Mouse (Mus musculus): Measurements from ENCODE around the gene Hoxb8.

DNA sequence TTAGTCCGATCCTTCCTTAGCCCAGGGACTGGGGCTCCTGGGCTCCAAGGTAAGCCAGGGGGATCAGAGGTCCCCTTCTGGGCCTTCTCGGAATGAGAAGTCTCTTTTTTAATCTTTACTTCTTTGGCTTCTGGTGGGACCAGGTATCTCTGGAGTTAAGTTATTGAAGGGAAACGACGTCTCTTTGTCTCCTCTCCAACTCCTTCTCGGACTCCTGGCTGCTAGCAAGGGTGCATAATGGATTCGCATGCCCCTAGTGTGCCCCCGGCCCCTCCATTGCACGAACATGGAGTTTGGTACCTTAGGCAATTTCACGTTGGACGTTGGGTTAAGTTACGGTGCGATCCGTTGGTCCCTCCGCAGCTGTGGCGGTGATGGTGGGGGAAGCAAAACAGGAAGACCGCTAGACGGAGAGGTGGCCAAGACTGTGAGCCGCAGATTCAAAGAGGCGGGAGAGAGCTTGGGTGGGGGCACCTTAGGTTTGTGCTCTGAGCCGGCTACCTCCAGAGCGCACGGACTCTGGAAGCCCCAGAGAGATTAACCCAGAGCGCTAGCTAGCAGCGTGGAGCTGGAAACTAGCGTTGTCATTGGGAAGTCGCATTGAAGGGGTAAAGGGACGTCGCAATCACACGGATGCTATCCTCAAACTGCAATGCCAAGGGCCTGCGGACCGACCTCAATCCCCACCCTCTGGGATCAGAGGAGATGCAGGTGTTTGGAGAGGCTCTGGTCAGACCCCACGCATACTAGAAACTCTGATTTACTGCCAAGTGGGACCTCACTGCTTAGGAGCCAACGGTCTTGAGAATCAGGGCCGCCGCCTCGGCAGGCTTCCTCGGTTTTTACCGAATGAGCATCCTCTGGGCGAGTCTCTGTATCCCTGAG is 26.4 kb upstream of the Hoxb8 start:
- TF ChIP-seq CTCF (IDR thresholded peaks at IDR 0.05; ENCODE audit: low read depth, low read length) (no peak), POLR2A (IDR thresholded peaks at IDR 0.05; ENCODE audit: extremely low read depth, insufficient read depth, low read length) (no peak)

Data from liver, adult 2 months (tissue).